Mouse (Mus musculus): ENCODE measurements around the gene Ccna1. TPM values are rescaled to one million over a fixed set of nuclear protein-coding genes. Genes with fewer than 3 reads are reported as not detected.

Ccna1 gene
- polyA plus RNA-seq, 1 experiment, result not detected

DNA sequence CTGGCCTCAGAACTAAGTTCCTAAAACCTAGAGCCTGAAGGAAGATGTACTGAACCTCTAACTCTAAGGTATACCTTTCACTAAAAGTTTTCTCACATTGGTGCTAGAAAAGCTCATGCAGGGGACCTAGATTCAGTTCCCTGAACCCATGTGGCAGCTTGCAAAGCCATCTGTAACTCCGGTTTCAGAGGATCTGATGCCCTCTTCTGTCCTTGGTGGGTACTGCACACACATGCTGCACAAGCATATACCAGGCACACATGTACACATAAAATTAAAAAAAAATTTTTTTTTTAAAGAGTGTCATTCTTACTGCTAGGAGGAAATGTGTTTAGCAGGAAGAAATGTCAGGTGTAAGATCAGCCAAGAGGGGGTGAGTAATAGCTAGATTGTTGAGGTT lies 33.1 kb downstream of the Ccna1 start:
- Histone ChIP-seq H3K27ac (ENCODE audit: control insufficient read depth, insufficient read depth, low read depth, low read length, poor library complexity) (no peak overlapping the region), H3K4me1 (ENCODE audit: control insufficient read depth, insufficient read depth, low read length) (no peaks in the 10 kb centered on the region), H3K4me3 (replicated peaks; ENCODE audit: control insufficient read depth, low read depth, low read length) (no peak overlapping the region)
- TF ChIP-seq POLR2A (IDR thresholded peaks at IDR 0.05; ENCODE audit: borderline replicate concordance, control insufficient read depth, low read depth, low read length), result no peak
- no peak for TF ChIP-seq CTCF (IDR thresholded peaks at IDR 0.05; ENCODE audit: control insufficient read depth, insufficient read depth, low read length)
- 72% methylated on average over 1 of the region's 1 CpGs for WGBS

DNA sequence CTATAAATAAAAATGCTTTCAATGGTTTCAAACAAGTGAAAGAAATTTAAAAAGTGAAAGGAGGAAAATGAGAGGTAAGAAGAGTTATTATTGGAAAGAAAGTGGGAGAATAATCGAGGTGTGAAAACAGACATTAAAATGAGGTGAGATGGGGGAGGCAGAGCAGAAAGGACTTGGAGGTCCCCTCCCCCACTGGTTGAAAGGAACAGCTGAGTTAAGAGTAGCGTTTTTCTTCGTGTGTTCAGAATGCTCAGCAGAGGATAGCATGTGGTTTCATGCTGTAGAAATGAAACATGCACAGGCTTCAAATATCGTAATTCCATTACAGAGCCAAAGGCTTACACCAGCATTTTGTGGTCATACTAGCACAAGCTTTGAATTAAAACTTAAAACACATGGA lies 42.8 kb downstream of the Ccna1 start:
- no peak overlapping the region for H3K4me3 ChIP-seq (replicated peaks; ENCODE audit: control insufficient read depth, low read depth, low read length)
- H3K4me1 ChIP-seq (ENCODE audit: control insufficient read depth, insufficient read depth, low read length), result no peaks in the 10 kb centered on the region
- TF ChIP-seq CTCF (IDR thresholded peaks at IDR 0.05; ENCODE audit: control insufficient read depth, insufficient read depth, low read length) (no peak), POLR2A (IDR thresholded peaks at IDR 0.05; ENCODE audit: borderline replicate concordance, control insufficient read depth, low read depth, low read length) (no peak)
- 61% methylated on average over 4 of the region's 4 CpGs for WGBS
- no peak overlapping the region for H3K27ac ChIP-seq (ENCODE audit: control insufficient read depth, insufficient read depth, low read depth, low read length, poor library complexity)

- 34% methylated on average over 7 of the region's 7 CpGs for WGBS
- TF ChIP-seq CTCF (IDR thresholded peaks at IDR 0.05; ENCODE audit: control insufficient read depth, insufficient read depth, low read length) (no peak), POLR2A (IDR thresholded peaks at IDR 0.05; ENCODE audit: borderline replicate concordance, control insufficient read depth, low read depth, low read length) (no peak)
- Histone ChIP-seq H3K4me3 (replicated peaks; ENCODE audit: control insufficient read depth, low read depth, low read length) (no peak overlapping the region), H3K4me1 (ENCODE audit: control insufficient read depth, insufficient read depth, low read length) (no peaks in the 10 kb centered on the region), H3K27ac (ENCODE audit: control insufficient read depth, insufficient read depth, low read depth, low read length, poor library complexity) (no peak overlapping the region)
Measured at GRCm38 (mm10) chr3:55011681-55012080, 43.6 kb downstream of the Ccna1 start.

DNA sequence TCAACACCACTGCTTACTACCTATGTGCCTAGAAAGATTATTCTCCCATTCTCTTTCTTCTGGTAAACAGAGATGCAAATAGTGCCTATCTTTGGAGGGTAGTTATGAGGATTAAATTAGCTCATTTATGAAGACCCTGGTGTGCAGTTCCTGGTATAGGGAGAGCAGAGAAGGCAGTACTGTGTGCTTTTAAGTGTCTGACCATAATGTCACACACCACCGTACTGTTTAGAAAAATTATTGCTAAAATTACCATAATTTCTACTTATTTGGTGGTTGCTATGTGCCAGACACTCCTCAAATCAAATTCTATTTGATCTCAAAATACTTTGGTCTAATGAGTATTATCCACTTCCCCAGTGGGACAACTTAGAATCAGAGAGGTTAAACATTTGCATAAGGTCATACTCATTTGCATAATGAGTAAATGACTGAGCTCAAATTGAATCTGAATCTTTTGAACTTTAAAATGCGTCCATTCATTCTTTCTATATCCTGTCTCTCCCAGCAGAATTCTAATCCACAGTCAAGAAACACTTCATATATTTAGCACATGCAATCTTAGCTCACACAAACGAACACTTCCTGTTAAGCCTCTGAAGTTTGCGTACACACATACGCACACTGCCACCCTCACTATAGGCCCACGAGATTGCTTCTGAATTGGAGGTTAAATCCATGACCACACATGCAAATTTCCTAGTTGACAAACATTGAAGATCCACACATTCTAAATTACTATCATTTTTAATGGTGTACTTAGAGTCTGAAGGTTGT lies 46.1 kb downstream of the Ccna1 start:
- TF ChIP-seq CTCF (IDR thresholded peaks at IDR 0.05; ENCODE audit: control insufficient read depth, insufficient read depth, low read length) (no peak), POLR2A (IDR thresholded peaks at IDR 0.05; ENCODE audit: borderline replicate concordance, control insufficient read depth, low read depth, low read length) (no peak)
- Histone ChIP-seq H3K4me3 (replicated peaks; ENCODE audit: control insufficient read depth, low read depth, low read length) (no peak overlapping the region), H3K4me1 (ENCODE audit: control insufficient read depth, insufficient read depth, low read length) (no peaks in the 10 kb centered on the region), H3K27ac (ENCODE audit: control insufficient read depth, insufficient read depth, low read depth, low read length, poor library complexity) (no peak overlapping the region)
- 67% methylated on average over 6 of the region's 6 CpGs for WGBS

DNA sequence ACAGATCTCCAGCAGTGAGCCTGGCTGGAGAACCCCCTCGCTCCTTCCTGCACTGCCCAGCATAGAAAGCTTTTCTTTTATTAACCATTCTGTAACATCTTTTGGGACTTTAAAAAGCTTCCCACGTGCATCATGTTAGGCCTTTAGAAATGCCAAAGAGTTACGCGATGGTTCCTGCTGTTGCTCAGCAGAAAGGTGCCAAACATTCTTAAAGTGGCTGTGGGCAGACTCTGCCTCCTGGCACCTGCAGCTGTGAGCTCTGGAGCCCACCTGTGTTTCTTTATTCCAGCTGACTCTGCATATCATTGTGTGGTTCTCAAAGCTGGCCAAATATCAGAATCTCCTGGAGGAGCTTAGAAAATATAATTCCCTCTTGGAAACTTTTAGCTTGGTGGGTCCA lies 51.3 kb downstream of the Ccna1 start:
- no peaks in the 10 kb centered on the region for H3K4me1 ChIP-seq (ENCODE audit: control insufficient read depth, insufficient read depth, low read length)
- no peak overlapping the region for H3K4me3 ChIP-seq (replicated peaks; ENCODE audit: control insufficient read depth, low read depth, low read length)
- H3K27ac ChIP-seq (ENCODE audit: control insufficient read depth, insufficient read depth, low read depth, low read length, poor library complexity), result no peak overlapping the region
- whole genome bisulfite sequencing, result 59% methylated on average over 4 of the region's 4 CpGs
- no peak for TF ChIP-seq CTCF (IDR thresholded peaks at IDR 0.05; ENCODE audit: control insufficient read depth, insufficient read depth, low read length)
- no peak for TF ChIP-seq POLR2A (IDR thresholded peaks at IDR 0.05; ENCODE audit: borderline replicate concordance, control insufficient read depth, low read depth, low read length)

DNA sequence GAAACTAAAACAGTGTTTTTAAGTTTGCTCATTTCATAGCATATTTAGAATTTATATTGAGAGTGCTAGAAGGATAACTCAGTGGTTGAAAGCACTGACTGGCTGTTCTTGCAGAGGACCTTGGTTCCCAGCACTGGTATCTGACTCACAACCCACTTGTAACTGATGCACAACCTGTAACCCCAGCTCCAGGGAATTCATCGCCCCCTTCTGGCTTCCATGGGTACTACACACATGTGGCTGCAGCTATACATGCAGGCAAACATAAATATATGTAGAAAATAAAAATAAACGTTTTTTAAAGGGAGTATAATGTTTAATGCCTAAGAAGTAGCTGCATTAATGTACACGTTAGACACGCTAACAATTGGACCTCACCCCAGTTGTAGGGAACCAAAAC lies 53.6 kb downstream of the Ccna1 start:
- Histone ChIP-seq H3K4me1 (ENCODE audit: control insufficient read depth, insufficient read depth, low read length) (no peaks in the 10 kb centered on the region), H3K4me3 (replicated peaks; ENCODE audit: control insufficient read depth, low read depth, low read length) (no peak overlapping the region), H3K27ac (ENCODE audit: control insufficient read depth, insufficient read depth, low read depth, low read length, poor library complexity) (no peak overlapping the region)
- 59% methylated on average over 4 of the region's 4 CpGs for WGBS
- TF ChIP-seq CTCF (IDR thresholded peaks at IDR 0.05; ENCODE audit: control insufficient read depth, insufficient read depth, low read length), result no peak
- TF ChIP-seq POLR2A (IDR thresholded peaks at IDR 0.05; ENCODE audit: borderline replicate concordance, control insufficient read depth, low read depth, low read length), result no peak

Other genes starting within 250 kb of the Ccna1 start
- gene Rfxap, start 247.7 kb downstream of the Ccna1 start, polyA plus RNA-seq (2011; ENCODE audit: insufficient read depth, insufficient read length, low replicate concordance, missing spikeins), result 14.7 and 30.1 TPM in 2 replicates
- not detected in 2 replicates for gene Sertm1, start 139.6 kb downstream of the Ccna1 start, polyA plus RNA-seq (2011; ENCODE audit: insufficient read depth, insufficient read length, low replicate concordance, missing spikeins)
- 6.3 and 6.6 TPM in 2 replicates for gene Spg20, start 56.6 kb upstream of the Ccna1 start, polyA plus RNA-seq (2011; ENCODE audit: insufficient read depth, insufficient read length, low replicate concordance, missing spikeins)
- not detected in 2 replicates for gene Ccdc169, start 81.8 kb upstream of the Ccna1 start, polyA plus RNA-seq (2011; ENCODE audit: insufficient read depth, insufficient read length, low replicate concordance, missing spikeins)
- gene Sohlh2, start 126.5 kb upstream of the Ccna1 start, polyA plus RNA-seq (2011; ENCODE audit: insufficient read depth, insufficient read length, low replicate concordance, missing spikeins), result not detected in 2 replicates
- gene Dclk1, start 186.9 kb upstream of the Ccna1 start, polyA plus RNA-seq (2011; ENCODE audit: insufficient read depth, insufficient read length, low replicate concordance, missing spikeins), result 1.5 and 4.4 TPM in 2 replicates